Mouse (Mus musculus) forebrain, postnatal 0 days (tissue): Measurements from ENCODE around the gene Loxl1. TPM values are rescaled to one million over a fixed set of nuclear protein-coding genes. Genes with fewer than 3 reads are reported as not detected.

Experiments
- ATAC-seq: fragments of 200-750 bp; cut with Nextera tagmentation; 2 replicates; pipeline ENCODE4 v1.8.0; 2017; ENCODE audit warnings: mild to moderate bottlenecking, moderate library complexity
- DNase-seq: peaks from one replicate; pipeline ENCODE4 v3.0.0-alpha.2; 2015
- H3K27ac ChIP-seq: fragments of 300-500 bp; sonication (generic); 2 replicates; pipeline ENCODE4 v1.5.1; 2014; ENCODE audit warnings: low read depth, mild to moderate bottlenecking, antibody characterized with exemption, low read length, moderate library complexity, mixed read lengths
- H3K27me3 ChIP-seq: fragments of 300-500 bp; sonication (generic); 2 replicates; pipeline ENCODE4 v1.6.1; 2014; ENCODE audit warnings: mild to moderate bottlenecking, low read length, mixed read lengths; ENCODE audit not compliant: insufficient read depth
- H3K36me3 ChIP-seq: fragments of 300-500 bp; sonication (generic); 2 replicates; pipeline ENCODE4 v1.6.1; 2014; ENCODE audit warnings: mild to moderate bottlenecking, moderate library complexity; ENCODE audit not compliant: insufficient read depth
- H3K4me1 ChIP-seq: fragments of 300-500 bp; sonication (generic); 2 replicates; pipeline ENCODE4 v1.6.1; 2014; ENCODE audit warnings: antibody characterized with exemption; ENCODE audit not compliant: insufficient read depth
- H3K4me2 ChIP-seq: fragments of 300-500 bp; sonication (generic); 2 replicates; pipeline ENCODE4 v1.6.1; 2014; ENCODE audit warnings: low read depth, mild to moderate bottlenecking, moderate library complexity
- H3K4me3 ChIP-seq: fragments of 300-500 bp; sonication (generic); 2 replicates; pipeline ENCODE4 v1.5.1; 2014; ENCODE audit warnings: low read depth, low read length, mixed read lengths
- H3K9ac ChIP-seq: fragments of 300-500 bp; sonication (generic); 2 replicates; pipeline ENCODE4 v1.6.1; 2014; ENCODE audit warnings: mild to moderate bottlenecking
- H3K9me3 ChIP-seq: fragments of 300-500 bp; sonication (generic); 2 replicates; pipeline ENCODE4 v1.6.1; 2016; ENCODE audit warnings: low read length
- CTCF ChIP-seq: sonication (generic); IDR thresholded peaks from 2 replicates; pipeline ENCODE4 v1.5.1; 2016; ENCODE audit warnings: antibody characterized with exemption, control low read depth, low read depth
- WGBS: fragments of 180-500 bp; shearing (Covaris S2); extraction: QIAGEN DNeasy Blood & Tissue Kit; methylation state at CpG from one replicate; pipeline ENCODE4 v1.1.7; 2014; 5-methylcytosine and 5-hydroxymethylcytosine counted together
- polyA plus RNA-seq: library from polyadenylated mRNA; unstranded; fragments of >200 nt; fragmentation: Nextera tagmentation; extraction: Ambion mirVana; gene quantifications from 2 replicates; pipeline ENCODE4 v1.2.1, GENCODE M21; 2015
- total RNA-seq: library from RNA; depleted of rRNA; stranded (reverse); fragments of >200 nt; gene quantifications from 2 replicates; pipeline ENCODE4 v1.2.3, GENCODE M21; 2014

The Loxl1 gene
- total and polyA plus RNA-seq, 2 experiments from 2014 or later, result 8.0 to 9.4 TPM

DNA sequence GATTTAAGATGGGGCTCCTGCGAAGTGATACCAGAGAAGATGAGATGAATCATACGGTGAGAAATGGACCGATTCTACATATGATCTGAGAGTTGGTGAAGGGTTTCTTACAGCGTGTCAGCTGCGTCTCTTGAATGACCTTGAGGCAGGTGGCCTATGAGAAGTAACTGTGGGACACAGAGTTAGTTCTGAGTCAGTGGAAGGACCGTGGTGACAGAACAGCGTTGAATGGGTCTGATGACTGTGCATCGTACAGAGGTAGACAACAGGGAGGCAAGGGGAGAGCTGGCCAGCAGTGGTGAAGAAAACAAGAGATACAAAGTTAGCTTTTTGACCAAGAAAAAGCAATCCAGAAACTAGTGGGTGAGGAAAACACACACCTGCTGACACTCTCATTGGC lies 62.7 kb downstream of the Loxl1 start:
- Histone ChIP-seq H3K4me3 (no peak overlapping the region), H3K36me3 (no peaks in the 10 kb centered on the region), H3K27me3 (no peaks in the 10 kb centered on the region), H3K4me2 (peak overlapping the region; percentile 62; the same call in 1 of the 2 replicates), H3K9me3 (no peaks in the 10 kb centered on the region), H3K27ac (no peak overlapping the region), H3K4me1 (0 out of 2 replicates have a peak, but pooled peaks cover 8% of the 10 kb centered on the region), H3K9ac (no peak overlapping the region)
- DNase-seq (no peak), ATAC-seq (no peak)
- WGBS, result 81% methylated on average over 8 of the region's 8 CpGs
- TF ChIP-seq CTCF, result no peak

GRCm38 (mm10) chr9:58249592-58250192 lies 63.3 kb downstream of the Loxl1 start, which contains the start of gene Pml:
Pml (minus strand) TSS chr9:58249786.
- Histone ChIP-seq H3K9me3 (no peaks in the 10 kb centered on the region), H3K4me1 (0 out of 2 replicates have a peak, but pooled peaks cover 8% of the 10 kb centered on the region), H3K4me2 (peak within 1 kb of the TSS; percentile 62), H3K9ac (peak within 1 kb of the TSS; percentile 51), H3K27me3 (no peaks in the 10 kb centered on the region), H3K27ac (peak within 1 kb of the TSS; percentile 64), H3K4me3 (peak within 1 kb of the TSS; percentile 37), H3K36me3 (no peaks in the 10 kb centered on the region)
- peak; percentile 59 for TF ChIP-seq CTCF
- DNase-seq (peak; percentile 64), ATAC-seq (0 out of 2 replicates have a peak, but pooled peaks have one; percentile 30)
- WGBS, result 2% methylated on average over 16 of the region's 16 CpGs

DNA sequence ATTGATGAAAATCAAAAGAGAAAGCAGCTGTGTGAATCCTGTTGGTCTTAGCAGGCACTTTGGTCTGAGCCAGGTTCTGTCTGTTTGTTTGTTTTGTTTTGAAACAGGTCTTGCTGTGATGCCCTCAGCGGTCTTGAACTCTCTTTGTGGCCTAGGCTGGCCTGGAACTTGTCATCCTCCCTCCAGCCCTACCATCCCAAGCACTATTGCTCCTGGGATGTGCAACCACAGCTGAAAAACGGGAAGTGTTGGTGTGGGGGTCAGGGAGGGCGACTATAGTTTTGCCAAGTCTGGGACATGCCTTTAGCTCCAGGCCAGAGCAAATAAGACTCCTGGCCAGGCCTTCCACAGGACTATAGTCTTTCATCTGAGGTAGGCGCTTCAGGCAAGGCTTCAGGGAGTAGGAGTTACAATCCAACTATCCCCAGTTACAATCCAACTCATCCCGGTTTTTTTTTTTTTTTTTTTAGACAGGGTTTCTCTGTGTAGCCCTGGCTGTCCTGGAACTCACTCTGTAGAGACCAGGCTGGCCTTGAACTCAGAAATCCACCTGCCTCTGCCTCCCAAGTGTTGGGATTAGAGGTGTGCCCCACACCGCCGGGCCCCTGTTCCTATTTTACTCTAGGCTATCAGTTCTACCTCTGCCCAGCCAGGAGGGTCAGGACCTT lies 64.1 kb downstream of the Loxl1 start:
- no peak for TF ChIP-seq CTCF
- DNase-seq (no peak), ATAC-seq (no peak)
- no peak overlapping the region for H3K27ac ChIP-seq
- peak overlapping the region; percentile 62 for H3K4me2 ChIP-seq
- peak overlapping the region; percentile 37 for H3K4me3 ChIP-seq
- no peaks in the 10 kb centered on the region for H3K9me3 ChIP-seq
- H3K9ac ChIP-seq, result peak overlapping the region; percentile 51
- 40% methylated on average over 7 of the region's 7 CpGs for WGBS
- no peaks in the 10 kb centered on the region for H3K36me3 ChIP-seq
- 0 out of 2 replicates have a peak, but pooled peaks cover 5% of the 10 kb centered on the region for H3K4me1 ChIP-seq
- no peaks in the 10 kb centered on the region for H3K27me3 ChIP-seq

DNA sequence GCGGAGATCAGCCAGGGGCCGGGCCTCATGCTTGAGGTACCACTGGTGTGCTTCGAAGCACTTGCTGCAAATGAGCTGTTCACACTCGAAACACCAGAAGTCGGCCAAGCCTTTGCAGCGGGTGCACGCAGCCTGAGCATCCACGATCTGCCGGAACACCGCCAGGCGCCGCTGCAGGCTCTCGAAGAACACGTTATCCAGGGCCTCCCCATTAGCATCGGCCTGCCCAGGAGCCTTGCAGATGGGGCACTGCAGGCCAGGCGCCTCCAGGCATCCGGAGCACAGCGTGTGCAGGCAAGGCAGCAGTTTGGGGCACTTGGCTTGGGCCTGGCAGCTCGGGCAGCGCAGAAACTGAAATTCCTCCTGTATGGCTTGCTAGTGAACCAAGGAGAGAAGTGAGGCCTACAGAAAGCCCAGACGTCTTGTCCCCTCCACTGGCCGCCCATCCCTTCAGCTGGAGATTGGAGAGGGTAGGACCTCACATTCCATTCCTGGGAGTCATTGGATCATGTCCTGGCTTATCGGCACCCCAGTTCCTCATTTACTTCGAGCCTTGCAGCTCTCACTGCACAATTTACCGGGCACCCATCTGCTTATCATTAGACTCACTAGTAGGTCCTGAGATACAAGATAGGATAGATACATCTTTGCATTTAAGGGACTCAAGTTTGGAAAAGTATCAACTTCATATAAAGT lies 65.8 kb downstream of the Loxl1 start:
- peak; percentile 86 for TF ChIP-seq CTCF
- Histone ChIP-seq H3K27me3 (no peaks in the 10 kb centered on the region), H3K27ac (0 out of 2 replicates have a peak overlapping the region, but pooled peaks have one; percentile 1), H3K4me2 (peak overlapping the region; percentile 41), H3K9ac (peak overlapping the region; percentile 54), H3K9me3 (no peaks in the 10 kb centered on the region), H3K4me1 (0 out of 2 replicates have a peak, but pooled peaks cover 5% of the 10 kb centered on the region), H3K36me3 (no peaks in the 10 kb centered on the region), H3K4me3 (0 out of 2 replicates have a peak overlapping the region, but pooled peaks have one; percentile 4)
- DNase-seq (peak; percentile 85), ATAC-seq (peak; percentile 93)
- 15% methylated on average over 25 of the region's 25 CpGs for WGBS

GRCm38 (mm10) chr9:58246083-58246591 lies 66.8 kb downstream of the Loxl1 start:
- H3K27ac ChIP-seq, result no peak overlapping the region
- DNase-seq (no peak), ATAC-seq (no peak)
- TF ChIP-seq CTCF, result no peak
- H3K4me3 ChIP-seq, result no peak overlapping the region
- no peak overlapping the region for H3K4me2 ChIP-seq
- no peaks in the 10 kb centered on the region for H3K9me3 ChIP-seq
- H3K4me1 ChIP-seq, result 0 out of 2 replicates have a peak, but pooled peaks cover 5% of the 10 kb centered on the region
- WGBS, result 72% methylated on average over 4 of the region's 4 CpGs
- no peaks in the 10 kb centered on the region for H3K36me3 ChIP-seq
- no peak overlapping the region for H3K9ac ChIP-seq
- H3K27me3 ChIP-seq, result no peaks in the 10 kb centered on the region

GRCm38 (mm10) chr9:58243696-58244095 lies 69.3 kb downstream of the Loxl1 start:
- no peak overlapping the region for H3K9ac ChIP-seq
- H3K27ac ChIP-seq, result no peak overlapping the region
- 92% methylated on average over 6 of the region's 6 CpGs for WGBS
- no peaks in the 10 kb centered on the region for H3K9me3 ChIP-seq
- H3K4me2 ChIP-seq, result no peak overlapping the region
- no peak for TF ChIP-seq CTCF
- ATAC-seq (no peak), DNase-seq (no peak)
- no peaks in the 10 kb centered on the region for H3K27me3 ChIP-seq
- no peak overlapping the region for H3K4me3 ChIP-seq
- H3K4me1 ChIP-seq, result 0 out of 2 replicates have a peak, but pooled peaks cover 5% of the 10 kb centered on the region
- H3K36me3 ChIP-seq, result no peaks in the 10 kb centered on the region
